Mouse (Mus musculus): ENCODE measurements at regions not wholly inside any gene's neighbourhood (a gene's known extent, or its start where the extent isn't known, plus 50 kb on each side); places are given as distances from the start of the nearest gene placed in this dataset.
"Not testable (repeated sequence)": the region's sequence is repeated elsewhere in the genome, so short reads cannot be mapped to it uniquely, and the experiment has no call there.

GRCm38 (mm10) chr6:48341367-48341766 lies 54.0 kb upstream of the Krba1 start:
- CTCF ChIA-PET, result not testable (repeated sequence)

- CTCF ChIA-PET, result not testable (repeated sequence)
Observed at GRCm38 (mm10) chr6:48336964-48337363, 58.4 kb upstream of the Krba1 start.

- CTCF ChIA-PET, result no interaction called here
Observed at GRCm38 (mm10) chr6:48288011-48288410, 107.4 kb upstream of the Krba1 start.

- CTCF ChIA-PET, result not testable (repeated sequence)
Observed at GRCm38 (mm10) chr6:48279646-48280045, 115.7 kb upstream of the Krba1 start.

- CTCF ChIA-PET, result not testable (repeated sequence)
Observed at GRCm38 (mm10) chr6:48261563-48261962, 133.8 kb upstream of the Krba1 start.

- CTCF ChIA-PET, result not testable (repeated sequence)
Observed at GRCm38 (mm10) chr6:48252989-48253388, 142.4 kb upstream of the Krba1 start.

GRCm38 (mm10) chr6:48251954-48252353 lies 143.4 kb upstream of the Krba1 start:
- CTCF ChIA-PET, result no interaction called here

GRCm38 (mm10) chr6:48244191-48244590 lies 151.2 kb upstream of the Krba1 start:
- CTCF ChIA-PET, result not testable (repeated sequence)

- CTCF ChIA-PET, result no interaction called here
Observed at GRCm38 (mm10) chr6:48227431-48227830, 141.0 kb upstream of the Zfp746 start.

GRCm38 (mm10) chr6:48224206-48224605 lies 137.8 kb upstream of the Zfp746 start:
- CTCF ChIA-PET, result no interaction called here

GRCm38 (mm10) chr6:48222971-48223370 lies 136.6 kb upstream of the Zfp746 start:
- CTCF ChIA-PET, result no interaction called here

GRCm38 (mm10) chr6:48221806-48222205 lies 135.4 kb upstream of the Zfp746 start:
- CTCF ChIA-PET, result not testable (repeated sequence)

GRCm38 (mm10) chr6:48215212-48215611 lies 128.8 kb upstream of the Zfp746 start:
- CTCF ChIA-PET, result no interaction called here

GRCm38 (mm10) chr6:48209739-48210138 lies 123.3 kb upstream of the Zfp746 start:
- CTCF ChIA-PET, result no interaction called here

- CTCF ChIA-PET, result no interaction called here
Observed at GRCm38 (mm10) chr6:48209103-48209502, 122.7 kb upstream of the Zfp746 start.

- CTCF ChIA-PET, result no interaction called here
Observed at GRCm38 (mm10) chr6:48205722-48206121, 119.3 kb upstream of the Zfp746 start.

GRCm38 (mm10) chr6:48199951-48200350 lies 113.6 kb upstream of the Zfp746 start:
- CTCF ChIA-PET, result no interaction called here

GRCm38 (mm10) chr6:48198806-48199205 lies 112.4 kb upstream of the Zfp746 start:
- CTCF ChIA-PET, result no interaction called here

GRCm38 (mm10) chr6:48197696-48198378 lies 111.4 kb upstream of the Zfp746 start:
- CTCF ChIA-PET, result no interaction called here

GRCm38 (mm10) chr6:48188363-48188762 lies 102.0 kb upstream of the Zfp746 start:
- CTCF ChIA-PET, result not testable (repeated sequence)

- CTCF ChIA-PET, result no interaction called here
Observed at GRCm38 (mm10) chr6:48185311-48185710, 98.9 kb upstream of the Zfp746 start.

GRCm38 (mm10) chr6:48178360-48179120 lies 92.1 kb upstream of the Zfp746 start:
- CTCF ChIA-PET, result no interaction called here

GRCm38 (mm10) chr6:48177936-48178335 lies 91.5 kb upstream of the Zfp746 start:
- CTCF ChIA-PET, result no interaction called here

- CTCF ChIA-PET, result interaction anchor here (0.6 kb wide), 1 partner anchor 557 kb away, joined by 4 read pairs; no protein-coding TSS in a partner anchor
Observed at GRCm38 (mm10) chr6:48175234-48175633, 88.8 kb upstream of the Zfp746 start.
